Mouse (Mus musculus) MEL (cell line): ENCODE measurements at regions not wholly inside any gene's neighbourhood (a gene's known extent, or its start where the extent isn't known, plus 50 kb on each side); places are given as distances from the start of the nearest gene placed in this dataset.

Experiments used
- EP300 ChIP-seq, 2 experiments: IDR thresholded peaks; 2 replicates each; pipeline ENCODE4 v1.6.1; 2011; ENCODE audit warnings: improper control_type of control experiment in 2 of 2, low read length in 2 of 2, low read depth in 1 of 2, mild to moderate bottlenecking in 1 of 2
- HCFC1 ChIP-seq: IDR thresholded peaks from 2 replicates; pipeline ENCODE4 v1.6.1; 2012; ENCODE audit warnings: low read depth, mild to moderate bottlenecking, inconsistent platforms, low read length, improper control_type of control experiment, moderate library complexity
- MAFK ChIP-seq: IDR thresholded peaks from 2 replicates; pipeline ENCODE4 v1.6.1; 2011; ENCODE audit warnings: low read depth, mild to moderate bottlenecking, low read length, improper control_type of control experiment, borderline replicate concordance
- MAX ChIP-seq: IDR thresholded peaks from 2 replicates; pipeline ENCODE4 v1.6.1; 2011; ENCODE audit warnings: low read length, improper control_type of control experiment
- POLR2A ChIP-seq, 2 experiments: IDR thresholded peaks; 2 replicates each; pipeline ENCODE4 v1.6.1; 2011 to 2012; ENCODE audit warnings: low read length in 2 of 2, mild to moderate bottlenecking in 2 of 2, control low read depth in 1 of 2, improper control_type of control experiment in 1 of 2, low read depth in 1 of 2, moderate library complexity in 1 of 2; ENCODE audit not compliant: control insufficient read depth in 1 of 2, insufficient read depth in 1 of 2, poor library complexity in 1 of 2

GRCm38 (mm10) chr7:67445203-67446041 lies 72.8 kb upstream of the Mef2a start:
- no peak for TF ChIP-seq POLR2A (IDR thresholded peaks at IDR 0.05; ENCODE audit: control insufficient read depth in 1 of 2, insufficient read depth in 1 of 2, low read depth in 1 of 2, low read length in 2 of 2, poor library complexity in 1 of 2)
- peak; percentile 15; the same call in 1 of the 2 replicates for TF ChIP-seq MAX
- 0 out of 2 replicates have a peak, but pooled peaks have one; percentile 17 for TF ChIP-seq HCFC1
- TF ChIP-seq EP300 (IDR thresholded peaks at IDR 0.05; ENCODE audit: low read depth in 1 of 2, low read length in 2 of 2) = 0 out of 4 replicates have a peak, but pooled peaks of 1 of the 2 experiments have one; percentile 29
- peak; percentile 85 for TF ChIP-seq MAFK
